In genomic region chr13:90962836-90963760, GRCm38 (mm10) we compare ENCODE assay signal across 24 mouse cellular contexts. TPM values are rescaled to one million over a fixed set of nuclear protein-coding genes. Genes with fewer than 3 reads are reported as not detected.
A peak's percentile ranks its signal among the peaks of the same experiment; 100 is the strongest.
DNase-seq lines count a peak whose midpoint lies in the region; ATAC-seq lines count a peak whose summit lies in the region.
"Had no signal": no experiment of that assay in that cellular context is flagged by ENCODE, and none has a peak within 500 bp of the region (broad histone marks: within the 10 kb centered on the region; RNA-seq: fewer than 3 reads in every experiment).

No protein-coding gene starts in this region.

- no peak overlapping the region for H3K9ac ChIP-seq in neural tube, embryonic 15.5 days (replicated peaks)
- H3K9ac ChIP-seq: limb, embryonic 15.5 days; liver, postnatal 0 days; midbrain, embryonic 15.5 days had no signal

- DNase-seq in frontal cortex, postnatal 14 days (ENCODE audit: low spot score in 2 of 2): no peak
- no peak for DNase-seq in neural tube, embryonic 10.5 days (ENCODE audit: extremely low spot score, low spot score)
- DNase-seq in kidney, postnatal 36 days: peak; percentile 62 to 67
- no peak for DNase-seq in cerebellum, adult 11 months
- no peak for DNase-seq in spleen, postnatal 4 days (ENCODE audit: low spot score in 2 of 2)
- no peak for DNase-seq in heart, postnatal 25 days (ENCODE audit: low spot score)
- DNase-seq: adrenal gland, postnatal 25 days; cerebellum, adult 8-10 months; gastrocnemius, postnatal 25 days; heart, adult 2 months; layer of hippocampus, postnatal 36 days; liver, postnatal 0 days; lung, postnatal 36 days; thymus, adult 18-20 months; thymus, postnatal 4 days had no signal

- H3K4me1 ChIP-seq in neural tube, embryonic 15.5 days: peaks cover 6% of the 10 kb centered on the region; the same call in 1 of the 2 replicates
- H3K4me1 ChIP-seq: hindbrain, embryonic 10.5 days; limb, embryonic 15.5 days had no signal

- 63% methylated on average over 10 of the region's 10 CpGs for WGBS in neural tube, embryonic 15.5 days

- no peak overlapping the region for H3K4me2 ChIP-seq in neural tube, embryonic 15.5 days
- H3K4me2 ChIP-seq: limb, embryonic 15.5 days; midbrain, embryonic 15.5 days had no signal

- no peaks in the 10 kb centered on the region for H3K9me3 ChIP-seq in neural tube, embryonic 15.5 days (replicated peaks)
- H3K9me3 ChIP-seq: embryonic facial prominence, embryonic 10.5 days; G1E; hindbrain, embryonic 10.5 days; limb, embryonic 15.5 days; midbrain, embryonic 15.5 days had no signal

- no peak overlapping the region for H3K4me3 ChIP-seq in neural tube, embryonic 15.5 days (replicated peaks)
- H3K4me3 ChIP-seq: embryonic facial prominence, embryonic 10.5 days; heart, adult 2 months; hindbrain, embryonic 10.5 days; limb, embryonic 15.5 days; midbrain, embryonic 15.5 days had no signal

- H3K27ac ChIP-seq in neural tube, embryonic 15.5 days (replicated peaks): peak overlapping the region; percentile 56; the same call in 1 of the 2 replicates
- H3K27ac ChIP-seq: embryonic facial prominence, embryonic 10.5 days; heart, adult 2 months; hindbrain, embryonic 10.5 days; limb, embryonic 15.5 days; midbrain, embryonic 15.5 days had no signal

- no peaks in the 10 kb centered on the region for H3K36me3 ChIP-seq in neural tube, embryonic 15.5 days
- H3K36me3 ChIP-seq: embryonic facial prominence, embryonic 10.5 days; hindbrain, embryonic 10.5 days; limb, embryonic 15.5 days; midbrain, embryonic 15.5 days had no signal

- no peaks in the 10 kb centered on the region for H3K27me3 ChIP-seq in neural tube, embryonic 15.5 days (replicated peaks)
- H3K27me3 ChIP-seq: limb, embryonic 15.5 days; midbrain, embryonic 15.5 days had no signal

- ATAC-seq in frontal cortex, adult (ENCODE audit: low TSS enrichment): peak; percentile 17; the same call in 1 of the 2 replicates
- ATAC-seq in neural tube, embryonic 15.5 days (ENCODE audit: low FRiP score): no peak
- ATAC-seq: liver, postnatal 0 days; midbrain, embryonic 15.5 days had no signal

- intact Hi-C loops in heart, postnatal 25 days (cut with DNase I): loop anchor here (10.0 kb wide), 1 partner anchor 412 kb away; no protein-coding TSS in a partner anchor

RNA-seq across cellular contexts. Expression of gene Rps23, which starts 40.3 kb away (rescaled TPM):
- polyA plus RNA-seq in neural tube, embryonic 15.5 days (2015; fragmentation: Nextera tagmentation; extraction: Ambion mirVana): 107 and 127 TPM in 2 replicates
- total RNA-seq in heart, postnatal 25 days (2021): 100 to 1,000 TPM; 164 to 188 TPM

RNA-seq across cellular contexts. Expression of gene Atp6ap1l, which starts 57.9 kb away (rescaled TPM):
- polyA plus RNA-seq in neural tube, embryonic 15.5 days (2015; fragmentation: Nextera tagmentation; extraction: Ambion mirVana): 0.68 and 0.79 TPM in 2 replicates
- under 1 TPM; 0.36 to 0.62 TPM for total RNA-seq in heart, postnatal 25 days (2021)
- total RNA-seq: adrenal gland, postnatal 25 days; common myeloid progenitor, adult 5-6 weeks; G1E; gastrocnemius, postnatal 25 days; megakaryocyte-erythroid progenitor cell, adult 5-6 weeks had no signal
- polyA plus RNA-seq: G1E; limb, embryonic 15.5 days had no signal

Comparison
In these comparisons a context has a peak if more than half of its experiments do, and no peak if none do; other contexts are left out.
1. DNase-seq: peak in kidney, postnatal 36 days (2 of 2); none in frontal cortex, postnatal 14 days (0 of 2), neural tube, embryonic 10.5 days (single experiment), cerebellum, adult 11 months (single experiment), spleen, postnatal 4 days (0 of 2) and heart, postnatal 25 days (single experiment).